Mouse (Mus musculus) ovary, postnatal 10 days (tissue): ENCODE measurements around the gene Irf7.
"Not testable (repeated sequence)": the region's sequence is repeated elsewhere in the genome, so short reads cannot be mapped to it uniquely, and the experiment has no call there.

Experiments
- DNase-seq: peaks from one replicate; pipeline ENCODE4 v3.0.0; 2022; ENCODE audit warnings: low spot score

Gene Irf7

DNA sequence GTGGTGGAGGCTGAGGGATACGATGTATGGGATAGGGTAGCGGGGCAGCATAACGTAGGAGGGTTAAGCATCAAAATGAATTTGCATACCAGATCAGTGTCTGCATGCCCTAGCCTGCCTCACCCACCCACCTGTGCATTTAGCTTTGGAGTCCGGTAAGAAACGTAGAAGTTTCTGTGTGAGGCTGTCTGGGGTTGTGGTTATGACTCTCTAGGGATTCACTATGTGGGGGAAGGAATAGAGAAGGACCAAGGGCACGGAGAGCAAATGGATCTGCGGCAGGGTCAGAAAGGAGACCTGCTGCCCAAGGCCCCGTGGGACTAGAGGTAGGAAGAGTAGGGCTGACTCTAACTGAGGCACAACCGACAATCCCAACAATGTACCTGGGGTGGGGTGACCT lies 9.1 kb upstream of the Irf7 start:
- DNase-seq = no peak

DNA sequence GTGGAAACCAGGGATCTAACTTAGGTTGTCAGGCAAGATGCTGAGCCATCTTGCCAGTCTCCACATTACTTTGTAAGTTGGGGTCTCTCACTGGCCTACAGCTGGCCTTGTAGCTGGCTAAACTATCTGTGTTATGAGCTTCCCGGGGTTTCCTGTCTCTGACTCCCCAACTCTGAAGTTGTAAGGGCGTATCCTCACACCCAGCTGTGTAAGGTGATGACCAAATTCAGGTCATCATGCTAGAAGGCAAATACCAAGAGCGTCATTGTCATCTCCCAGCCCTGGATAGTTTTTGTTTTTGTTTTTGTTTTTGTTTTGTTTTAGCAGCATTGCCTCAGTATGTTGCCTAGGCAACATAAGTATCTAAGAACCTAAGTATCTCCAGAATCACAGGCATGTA lies 4.3 kb upstream of the Irf7 start:
- DNase-seq = no peak

DNA sequence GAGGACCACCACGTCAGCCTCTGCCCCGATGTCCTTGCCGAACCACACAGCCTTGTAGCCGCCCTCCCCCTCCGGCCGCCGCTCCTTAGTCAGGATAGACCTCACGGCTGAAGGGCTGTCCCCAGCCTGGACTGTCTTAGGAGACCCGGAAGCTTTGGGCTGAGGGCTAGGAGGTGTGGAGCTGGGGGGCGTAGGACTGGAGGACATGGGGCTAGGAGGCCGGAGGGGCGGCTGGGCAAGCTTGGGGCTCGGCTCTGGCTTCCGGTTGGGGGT lies 2.9 kb upstream of the Irf7 start:
- no peak for DNase-seq

DNA sequence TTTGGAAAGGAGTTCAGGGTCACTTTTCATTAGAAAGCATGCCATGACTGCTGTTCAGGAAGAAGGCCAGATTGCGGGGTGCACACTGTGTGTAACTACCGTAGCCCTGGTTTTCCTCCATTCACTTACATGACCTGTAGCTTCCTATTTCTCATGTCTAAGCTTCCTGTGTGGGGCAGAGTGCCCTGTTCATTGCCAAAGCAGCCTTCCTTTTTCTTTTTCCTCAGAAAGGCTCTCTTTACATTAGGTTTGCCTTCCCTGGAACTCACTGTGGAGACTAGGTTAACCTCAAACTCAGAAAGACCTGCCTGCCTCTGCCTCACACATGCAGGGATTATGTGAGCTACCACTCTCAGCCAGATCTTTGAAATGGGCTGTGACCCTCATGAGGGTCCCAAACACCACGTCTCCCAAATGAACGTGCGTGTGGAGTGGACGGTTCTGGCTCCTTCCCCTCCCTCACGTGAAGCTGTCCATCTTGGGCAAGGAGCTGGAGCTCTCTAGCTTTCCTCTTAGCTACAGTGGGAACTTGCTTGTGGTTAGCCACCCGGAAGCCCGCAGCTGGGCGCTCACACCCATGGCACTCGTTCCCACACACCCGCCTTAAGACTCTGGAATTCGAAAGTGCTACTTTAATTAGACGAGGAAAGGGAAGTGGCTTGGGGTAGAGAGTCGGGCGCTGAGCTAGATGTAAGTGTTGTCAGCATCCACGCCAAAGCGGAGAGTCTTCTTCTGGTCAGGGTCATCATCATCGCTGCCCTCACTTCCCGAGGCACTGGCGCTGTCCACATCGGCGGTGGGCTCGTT lies 2.4 kb upstream of the Irf7 start:
- no peak for DNase-seq

DNA sequence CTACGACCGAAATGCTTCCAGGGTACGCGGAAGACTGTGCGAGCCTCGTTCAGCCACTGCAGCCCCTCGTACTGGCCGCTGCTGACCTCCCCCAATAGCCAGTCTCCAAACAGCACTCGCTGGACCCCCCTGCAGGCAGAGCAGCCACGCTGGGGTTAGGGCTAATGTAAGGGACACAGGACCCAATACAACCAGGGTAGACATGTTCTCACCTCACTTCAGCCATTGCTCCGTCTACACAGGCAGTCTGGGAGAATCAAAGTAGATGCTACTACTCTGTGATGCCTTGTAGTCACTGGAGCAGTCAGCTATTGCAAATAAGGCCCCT lies 906 bp downstream of the Irf7 start:
- DNase-seq = no peak

DNA sequence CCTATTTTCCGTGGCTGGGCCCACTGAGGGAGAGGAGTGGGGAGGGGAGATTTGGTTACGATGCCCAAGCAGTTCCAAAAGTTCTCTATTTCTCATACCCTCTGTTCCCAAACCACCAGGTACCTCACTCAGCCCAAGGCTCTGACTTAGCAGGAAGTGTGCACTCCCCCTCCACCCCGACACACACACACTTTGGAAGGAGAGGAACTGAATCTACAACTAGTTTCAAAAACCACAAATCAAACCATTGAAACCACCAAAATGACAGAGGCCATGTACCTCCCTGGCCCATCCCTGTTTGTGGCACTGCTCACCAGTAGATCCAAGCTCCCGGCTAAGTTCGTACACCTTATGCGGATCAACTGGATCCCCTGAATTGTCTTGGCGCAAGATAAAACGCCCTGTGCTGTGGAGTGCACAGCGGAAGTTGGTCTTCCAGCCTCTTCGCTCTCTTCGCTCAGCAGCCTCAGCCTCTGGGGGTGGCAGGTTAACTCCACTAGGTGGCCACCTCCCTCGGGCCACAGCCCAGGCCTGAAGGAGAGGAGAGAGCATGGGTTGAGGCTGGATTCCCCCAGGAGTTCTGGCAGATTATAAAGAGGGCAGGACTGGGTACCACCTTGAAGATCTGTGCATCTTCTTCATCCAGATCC lies 1.4 kb downstream of the Irf7 start:
- DNase-seq = no peak

DNA sequence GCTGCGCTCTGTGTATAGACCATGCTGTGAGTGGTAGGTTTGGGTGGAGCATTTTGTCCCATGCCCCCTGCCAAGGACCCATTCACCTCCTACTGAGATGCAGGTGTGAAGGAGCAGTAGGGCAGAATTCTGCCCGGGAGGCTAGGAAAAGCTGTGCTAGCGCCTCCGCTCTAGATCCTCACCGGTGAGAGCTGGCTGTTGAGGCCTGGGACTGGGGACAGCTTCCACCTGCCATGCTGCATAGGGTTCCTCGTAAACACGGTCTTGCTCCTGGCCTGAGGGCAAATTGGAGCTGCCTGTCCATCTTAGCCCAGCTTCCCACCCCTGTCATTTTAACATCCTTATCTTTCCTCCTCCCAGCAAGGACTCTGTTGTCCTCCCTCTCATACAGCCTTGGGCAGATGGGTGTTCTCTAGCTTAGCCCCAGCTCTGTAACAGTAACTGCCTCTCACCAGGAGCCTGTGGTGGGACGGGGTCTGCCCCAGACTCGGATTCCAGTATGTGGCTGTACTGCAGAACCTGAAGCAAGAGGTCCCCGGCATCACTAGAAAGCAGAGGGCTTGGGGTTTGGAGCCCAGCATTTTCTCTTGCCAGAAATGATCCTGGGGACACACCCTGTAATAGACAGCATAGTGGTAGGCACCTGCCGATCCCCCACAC lies 2.1 kb downstream of the Irf7 start:
- DNase-seq = no peak

DNA sequence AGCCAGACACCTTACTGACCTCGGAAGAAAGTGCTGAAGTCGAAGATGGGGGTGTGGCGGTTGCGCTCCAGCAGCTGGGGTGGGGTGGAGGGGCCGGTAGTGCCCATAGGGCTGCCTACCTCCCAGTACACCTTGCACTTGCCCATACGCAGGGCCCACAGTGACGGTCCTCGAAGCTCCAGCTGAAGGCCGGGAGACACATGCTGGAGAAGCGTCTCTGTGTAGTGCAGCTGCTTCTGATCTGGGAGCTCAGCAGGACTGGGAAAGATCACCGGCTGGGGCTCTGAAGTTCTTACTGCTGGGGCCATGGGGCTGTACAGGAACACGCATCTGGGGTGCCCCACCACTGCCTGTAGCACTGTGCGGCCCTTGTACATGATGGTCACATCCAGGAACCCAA lies 2.6 kb downstream of the Irf7 start:
- no peak for DNase-seq

DNA sequence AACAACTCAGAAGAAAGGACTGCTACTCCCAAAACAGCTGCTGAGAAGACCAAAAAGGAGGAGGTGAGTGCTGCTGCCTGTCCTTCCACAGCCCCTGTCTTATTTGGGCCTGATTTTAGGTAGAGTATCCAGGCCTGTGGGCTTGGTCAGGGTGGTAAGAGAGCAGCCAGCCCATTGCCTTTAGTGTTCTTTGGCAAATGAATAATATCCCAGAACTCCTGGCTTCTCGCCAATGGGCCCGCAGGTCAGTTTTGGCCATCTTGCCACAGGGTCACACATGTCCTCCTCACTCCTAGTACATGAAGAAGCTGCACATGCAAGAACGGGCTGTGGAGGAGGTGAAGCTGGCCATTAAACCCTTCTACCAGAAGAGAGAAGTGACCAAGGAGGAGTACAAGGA lies 4.8 kb downstream of the Irf7 start:
- DNase-seq = no peak

DNA sequence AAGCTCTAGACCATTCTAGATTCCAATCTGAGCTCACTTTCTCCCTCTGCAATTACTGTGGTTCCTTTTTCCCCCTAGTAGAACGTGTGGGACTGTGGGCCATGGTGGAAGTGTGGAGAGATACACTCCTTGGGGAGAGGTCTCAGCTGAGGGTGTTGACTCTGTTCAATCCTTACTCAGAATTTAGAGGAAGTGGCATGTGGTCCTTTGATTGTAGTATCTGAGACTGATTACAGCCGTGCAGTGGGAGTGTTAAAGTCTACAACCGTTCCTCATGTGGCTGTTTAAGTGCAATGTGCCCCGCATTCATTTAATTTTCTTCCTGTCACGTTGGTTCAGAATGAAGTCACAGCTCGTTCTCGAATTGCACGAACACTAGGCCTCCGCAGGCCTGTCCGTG lies 10.1 kb downstream of the Irf7 start:
- no peak for DNase-seq

DNA sequence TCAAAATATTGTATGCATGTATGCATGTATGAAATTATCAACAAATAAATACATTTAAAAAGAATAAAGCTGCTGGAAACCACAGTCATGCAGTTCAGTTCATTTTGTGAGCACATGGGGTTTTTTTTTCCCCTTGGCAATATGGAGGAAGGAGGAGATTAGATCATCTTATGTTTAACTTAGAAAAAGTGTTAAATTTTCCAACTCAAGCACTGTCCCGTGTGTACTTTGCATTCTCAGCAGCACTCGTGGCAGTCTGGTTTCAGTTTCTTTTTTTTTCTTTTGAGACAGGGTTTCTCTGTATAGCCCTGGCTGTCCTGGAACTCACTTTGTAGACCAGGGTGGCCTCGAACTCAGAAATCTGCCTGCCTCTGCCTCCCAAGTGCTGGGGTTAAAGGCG lies 15.8 kb downstream of the Irf7 start:
- DNase-seq = not testable (repeated sequence)

DNA sequence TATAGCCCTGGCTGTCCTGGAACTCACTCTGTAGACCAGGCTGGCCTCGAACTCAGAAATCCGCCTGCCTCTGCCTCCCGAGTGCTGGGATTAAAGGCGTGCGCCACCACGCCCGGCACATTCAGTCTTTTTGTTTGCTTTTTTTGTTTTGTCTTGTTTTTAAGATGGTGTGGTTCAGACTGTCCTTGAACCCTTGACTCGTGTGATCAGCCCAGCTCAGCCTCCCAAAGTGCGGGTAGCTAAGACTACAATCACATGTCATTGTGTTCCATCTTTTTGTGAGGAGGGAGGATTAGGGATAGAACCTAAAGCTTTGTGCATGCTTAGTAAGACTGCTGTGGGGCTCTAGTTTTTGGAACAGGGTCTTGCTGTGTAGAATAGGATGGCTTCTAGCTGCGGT lies 34.7 kb downstream of the Irf7 start:
- DNase-seq = no peak

DNA sequence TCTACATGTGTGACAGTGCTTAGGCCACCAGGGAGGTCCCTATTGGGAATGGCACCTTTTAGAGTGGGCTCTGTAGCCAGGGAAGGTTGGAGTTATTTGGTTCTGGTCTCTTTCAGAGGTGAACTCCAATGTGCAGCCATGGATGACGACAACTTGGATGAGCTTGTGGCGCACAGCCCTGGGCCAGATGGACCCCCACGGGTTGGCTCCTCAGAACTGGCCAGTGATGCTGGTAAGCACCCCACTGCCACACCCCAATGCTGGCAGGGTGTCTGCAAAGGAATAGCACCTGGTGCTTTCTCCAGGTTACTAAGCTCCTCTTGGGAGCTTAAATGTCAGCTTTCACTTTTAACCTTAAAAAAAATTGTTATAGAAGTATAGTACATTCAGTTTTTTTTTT lies 35.2 kb downstream of the Irf7 start:
- DNase-seq = no peak

DNA sequence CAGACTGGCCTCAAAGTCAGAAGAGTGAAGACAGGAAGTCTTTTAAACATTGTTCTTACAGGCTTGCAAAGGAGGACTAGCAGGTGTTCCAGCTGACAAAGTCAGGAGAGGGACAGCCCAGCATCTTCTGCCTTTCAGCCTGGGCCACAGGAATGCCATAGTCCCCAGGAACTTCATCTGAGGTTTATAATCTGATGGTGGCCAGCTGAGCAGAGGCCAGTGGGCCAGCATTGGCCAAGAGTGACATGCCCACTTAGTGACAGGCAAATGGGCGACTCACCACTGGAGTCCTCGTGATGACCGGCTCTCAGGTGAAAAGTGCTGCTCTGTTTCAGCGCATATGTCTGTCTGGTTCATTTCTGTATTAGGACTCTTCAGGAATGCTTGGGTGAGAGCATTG lies 35.7 kb downstream of the Irf7 start:
- DNase-seq = no peak

DNA sequence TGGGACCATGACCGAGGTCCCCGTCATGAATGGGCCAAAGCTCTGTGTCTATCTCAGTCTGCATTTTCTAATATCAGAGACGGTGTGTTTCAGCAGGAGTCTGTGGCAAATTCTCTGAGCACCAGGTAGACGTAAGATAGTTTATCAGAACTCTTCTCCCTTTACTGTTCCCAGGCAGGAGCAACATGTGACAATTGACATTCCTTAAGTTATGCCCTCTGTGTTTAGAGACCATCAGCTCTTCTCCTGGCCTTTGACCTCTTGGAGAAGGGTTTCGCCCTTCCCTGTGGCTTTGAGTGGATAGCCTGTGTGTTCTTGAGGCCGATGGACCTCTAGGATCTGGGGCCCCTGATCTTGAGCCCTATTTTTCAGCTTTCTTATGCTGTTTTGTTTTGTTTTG lies 36.6 kb downstream of the Irf7 start:
- DNase-seq = no peak

DNA sequence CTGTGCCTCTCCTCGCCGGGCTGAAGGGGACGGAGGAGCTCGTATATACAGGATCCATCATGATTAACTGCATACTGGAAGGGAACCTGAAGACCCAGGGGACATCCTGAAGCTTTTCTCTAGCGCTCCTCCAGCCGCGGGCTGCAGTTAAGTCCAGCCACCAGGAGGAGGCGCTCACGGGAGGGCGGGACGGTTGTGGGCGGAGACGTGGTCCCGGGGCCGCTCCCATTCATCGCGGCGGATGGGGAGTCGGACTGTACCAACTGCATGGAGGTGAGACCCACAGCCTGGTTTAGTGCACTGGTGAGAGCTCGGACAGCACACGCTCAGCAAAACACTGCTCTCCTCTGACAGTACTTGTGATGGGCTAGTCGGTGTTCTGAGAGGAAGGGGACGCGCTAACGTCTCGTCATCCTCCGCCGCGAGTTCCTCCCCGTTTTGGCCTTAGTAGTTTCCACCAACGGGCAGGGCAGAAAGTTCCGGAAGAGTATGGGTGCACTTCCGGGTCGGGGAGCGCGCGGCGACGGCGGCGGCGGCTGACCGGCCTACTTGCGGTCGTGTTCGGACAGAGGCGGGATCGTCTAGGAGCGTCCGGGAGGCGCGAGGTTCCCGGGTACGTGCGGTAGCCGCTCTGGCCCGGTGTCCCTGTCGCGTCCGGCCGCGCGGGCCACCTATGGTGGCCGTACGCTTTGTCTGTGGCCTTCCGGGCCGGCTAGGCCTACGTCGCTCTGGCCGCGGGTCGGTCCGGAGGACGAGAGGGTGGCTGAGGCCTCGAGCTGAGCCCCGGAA lies 37.8 kb downstream of the Irf7 start, which contains the start of gene Phrf1:
Gene Phrf1 (plus strand): TSS at position 506 of the 789 bp plus-strand sequence.
- peak; percentile 94 for DNase-seq

DNA sequence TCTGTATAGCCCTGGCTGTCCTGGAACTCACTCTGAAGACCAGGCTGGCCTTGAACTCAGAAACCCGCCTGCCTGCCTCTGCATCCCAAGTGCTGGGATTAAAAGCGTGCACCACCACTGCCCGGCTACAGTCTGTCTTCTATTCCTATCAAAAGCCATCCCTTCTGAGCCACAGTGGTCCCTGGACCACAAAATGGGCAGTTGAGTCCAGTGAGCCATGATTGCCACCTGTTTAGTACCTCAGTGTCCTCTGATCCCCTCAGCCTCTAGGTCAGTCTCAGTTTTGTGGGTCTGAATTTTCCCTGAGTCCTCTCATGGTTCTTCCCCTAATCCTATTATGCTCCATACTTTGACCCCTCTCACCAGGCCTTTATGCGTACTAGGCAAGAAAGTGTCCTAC lies 38.5 kb downstream of the Irf7 start:
- no peak for DNase-seq

DNA sequence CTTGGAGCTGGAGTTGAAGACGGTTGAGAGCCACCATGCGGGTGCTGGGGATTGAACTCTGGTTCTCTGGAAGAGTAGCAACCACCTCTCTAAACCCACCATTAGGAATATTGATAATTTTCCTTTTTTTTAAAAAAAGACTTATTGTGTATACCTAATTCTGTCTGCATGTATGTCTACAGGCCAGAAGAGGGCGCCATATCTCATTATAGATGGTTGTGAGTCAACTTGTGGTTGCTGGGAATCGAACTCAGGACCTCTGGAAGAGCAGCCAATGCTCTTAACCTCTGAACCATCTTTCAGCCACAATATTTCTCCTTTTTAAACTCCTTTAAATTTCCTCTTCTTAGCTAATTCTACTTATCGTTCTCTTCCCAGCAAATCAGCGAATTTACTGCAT lies 39.7 kb downstream of the Irf7 start:
- DNase-seq = no peak

DNA sequence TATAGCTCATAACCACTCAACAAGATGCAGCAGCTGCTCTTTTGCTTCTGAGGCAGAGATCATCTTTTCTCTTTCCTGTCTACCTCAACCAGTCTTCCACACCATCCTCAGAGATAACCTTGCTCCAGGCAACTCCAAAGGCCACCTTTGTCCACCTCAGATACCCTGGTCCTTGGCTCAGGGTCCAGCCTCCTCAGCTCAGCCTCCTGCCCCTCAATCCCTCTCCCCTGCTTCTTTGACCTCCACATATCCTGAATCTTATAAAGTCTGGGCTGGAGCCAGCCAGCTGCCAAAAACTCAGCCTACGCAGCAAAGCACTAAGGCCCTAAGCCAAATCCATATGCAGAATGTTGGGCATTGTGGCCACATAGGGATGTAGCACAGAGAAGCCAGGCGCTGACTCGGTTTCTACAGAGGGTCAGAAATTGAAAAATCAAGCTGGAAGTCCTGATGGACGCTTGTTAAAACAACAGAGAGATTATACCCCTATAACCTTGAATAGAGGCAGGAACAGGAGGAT lies 43.5 kb downstream of the Irf7 start:
- no peak for DNase-seq

DNA sequence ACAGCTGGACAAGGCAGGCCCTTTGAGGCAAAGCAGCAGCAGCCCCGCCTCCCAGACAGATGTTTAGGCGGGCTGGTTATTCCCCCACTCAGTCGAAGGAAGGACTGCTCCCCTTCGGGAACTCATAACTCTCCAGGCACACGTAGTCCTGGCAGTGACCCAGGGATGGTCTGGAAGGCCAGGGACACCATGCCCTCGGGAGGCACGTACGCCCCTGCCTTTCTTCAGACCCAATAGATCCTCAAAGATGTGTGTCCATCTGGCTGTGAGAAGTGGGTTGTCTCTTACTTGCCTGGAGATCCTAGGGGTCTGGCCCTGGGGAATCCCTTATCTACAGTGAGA lies 44.2 kb downstream of the Irf7 start:
- DNase-seq = no peak

DNA sequence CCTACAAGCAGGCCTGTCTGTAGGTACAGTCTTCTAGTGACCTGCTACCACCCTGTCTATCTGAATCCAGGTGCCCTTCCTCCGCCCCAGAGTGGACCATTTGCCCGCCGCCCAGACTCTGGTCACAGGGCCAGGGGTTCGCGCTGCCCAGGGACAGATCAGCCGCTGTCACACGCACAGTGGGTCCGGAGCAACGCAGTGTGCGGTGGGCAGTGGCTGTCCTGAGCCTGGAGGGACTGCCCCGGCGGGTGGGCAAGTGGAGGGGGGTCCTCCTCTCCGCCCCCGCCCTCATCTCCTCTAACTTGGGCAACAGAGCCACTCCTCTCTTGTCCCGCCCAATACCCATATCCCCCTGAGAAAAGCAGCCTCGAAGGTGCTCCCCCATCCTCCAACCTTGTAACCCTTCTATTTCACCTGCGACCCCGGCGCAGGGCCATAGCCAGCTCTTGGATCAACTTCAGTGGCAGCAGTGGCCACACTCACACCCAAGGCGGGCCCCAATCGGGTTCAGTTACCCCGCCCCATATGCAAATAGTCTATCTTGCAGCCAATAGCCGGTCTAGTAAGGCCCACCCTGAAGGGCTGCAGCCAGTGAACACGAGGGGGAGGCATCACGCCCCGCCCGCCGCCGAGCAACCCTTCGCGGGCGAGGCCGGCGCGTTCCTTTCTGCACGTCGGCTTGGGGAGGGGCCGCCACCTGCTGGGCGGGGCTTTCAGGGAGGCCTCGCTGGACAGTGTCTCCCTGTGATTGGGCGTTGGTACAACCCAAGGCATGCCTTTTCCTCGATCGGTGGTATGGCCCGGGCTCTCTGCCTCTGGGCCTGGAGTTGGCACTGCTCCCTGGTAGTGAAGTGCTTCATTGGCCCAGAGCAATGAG lies 44.8 kb downstream of the Irf7 start:
- peak; percentile 90 for DNase-seq

DNA sequence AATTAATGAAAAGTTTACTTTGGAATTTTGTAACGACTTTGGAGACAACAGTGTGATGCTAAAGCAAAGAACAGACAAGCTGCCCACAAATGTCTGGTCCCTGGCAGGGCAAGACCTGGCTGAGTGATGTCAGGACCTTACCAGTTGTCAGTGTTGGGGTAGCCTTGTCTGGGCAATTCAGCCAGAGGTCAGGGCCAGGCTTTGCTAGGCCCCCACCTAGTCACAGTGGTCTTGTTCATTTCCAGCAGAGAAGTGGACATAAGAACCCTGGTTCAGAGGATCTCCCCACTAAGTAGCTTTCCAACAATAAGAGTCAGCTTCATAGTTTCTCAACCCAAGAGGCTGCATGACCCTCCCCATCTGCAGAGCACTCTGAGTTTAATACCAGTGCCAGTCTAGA lies 45.9 kb downstream of the Irf7 start:
- no peak for DNase-seq
